Mouse (Mus musculus) ES-Bruce4 (cell line): Measurements from ENCODE around the gene Stat1.

Source experiments
- CTCF ChIP-seq: IDR thresholded peaks from one replicate; pipeline ENCODE4 v1.8.1; 2011; ENCODE audit warnings: low read depth, low read length
- EP300 ChIP-seq: IDR thresholded peaks from 2 replicates; pipeline ENCODE4 v1.6.1; 2011; ENCODE audit warnings: low read depth, low read length; ENCODE audit not compliant: insufficient read depth

DNA sequence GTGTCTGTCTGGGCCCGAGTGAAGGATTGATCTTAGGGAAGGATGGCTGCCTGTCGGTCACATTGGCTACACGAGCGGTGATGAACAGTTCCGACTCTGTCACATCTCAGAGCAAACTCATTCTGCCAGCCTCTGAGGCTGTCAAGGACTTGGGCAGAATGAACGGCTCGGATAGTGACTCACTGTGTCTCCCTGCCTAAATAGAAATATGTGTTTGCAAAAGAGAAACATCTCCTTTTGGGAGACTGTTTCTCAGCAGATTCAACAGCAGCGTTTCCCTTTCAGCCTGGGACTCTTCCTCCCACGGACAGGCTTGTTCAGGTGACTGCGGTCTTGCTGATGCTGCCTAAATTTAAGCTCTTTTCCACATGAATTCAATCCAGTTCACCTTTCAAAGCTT is 37.1 kb downstream of the Stat1 start:
- TF ChIP-seq CTCF = no peak
- no peak for TF ChIP-seq EP300
